Mouse (Mus musculus): ENCODE measurements at regions not wholly inside any gene's neighbourhood (a gene's known extent, or its start where the extent isn't known, plus 50 kb on each side); places are given as distances from the start of the nearest gene placed in this dataset.
"Not testable (repeated sequence)": the region's sequence is repeated elsewhere in the genome, so short reads cannot be mapped to it uniquely, and the experiment has no call there.

DNA sequence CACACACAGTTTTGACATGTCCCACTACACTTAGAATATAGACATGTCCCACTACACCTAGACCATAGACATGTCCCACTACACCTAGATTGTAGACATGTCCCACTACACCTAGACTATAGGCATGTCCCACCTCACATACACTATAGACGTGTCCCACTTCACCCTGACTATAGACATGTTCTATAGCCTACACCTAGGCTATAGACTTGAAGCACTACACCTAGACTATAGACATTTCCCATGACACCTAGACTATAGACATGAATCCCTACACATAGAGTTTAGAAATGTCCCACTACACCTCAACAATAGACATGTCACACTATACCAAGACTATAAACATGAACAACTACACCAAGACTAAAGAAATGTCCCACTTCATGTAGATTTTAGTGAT, 2580.9 kb downstream of the Gm37988 start:
- no peak for DNase-seq

DNA sequence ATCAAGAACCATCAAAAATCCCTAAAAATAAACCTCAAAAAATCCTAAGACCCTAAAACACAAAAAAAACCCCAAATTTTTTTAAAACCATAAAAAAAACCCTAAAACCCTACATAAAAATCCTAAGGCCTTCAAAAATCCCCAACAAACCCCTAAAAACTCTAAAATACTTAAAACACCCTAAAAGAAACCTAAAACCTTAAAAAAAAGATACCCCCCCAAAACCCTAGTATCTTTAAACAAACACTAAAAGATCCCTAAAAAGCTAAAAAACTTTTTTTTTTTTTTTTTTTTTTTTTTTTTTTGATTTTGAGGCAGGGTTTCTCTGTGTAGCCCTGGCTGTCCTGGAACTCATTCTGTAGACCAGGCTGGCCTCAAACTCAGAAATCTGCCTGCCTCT, 2585.8 kb downstream of the Gm37988 start:
- DNase-seq, result no peak

DNA sequence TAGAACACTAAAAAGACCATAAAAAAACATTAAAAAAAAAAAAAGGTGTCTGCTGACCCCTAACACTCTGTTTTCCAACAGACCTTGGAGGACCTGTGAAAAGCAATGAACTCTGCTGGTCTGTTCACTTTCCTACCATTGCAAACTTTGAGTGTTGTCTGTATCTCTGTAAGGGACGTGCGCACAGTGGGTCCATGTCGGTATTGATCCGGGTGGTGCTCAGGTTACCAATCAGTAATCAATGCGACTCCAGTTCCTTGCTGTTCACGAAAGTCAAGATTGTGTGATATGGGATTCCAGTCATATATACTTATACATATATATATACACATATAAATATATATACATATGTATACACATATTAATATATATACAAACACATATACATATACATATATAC, 2586.5 kb downstream of the Gm37988 start:
- DNase-seq, result no peak

DNA sequence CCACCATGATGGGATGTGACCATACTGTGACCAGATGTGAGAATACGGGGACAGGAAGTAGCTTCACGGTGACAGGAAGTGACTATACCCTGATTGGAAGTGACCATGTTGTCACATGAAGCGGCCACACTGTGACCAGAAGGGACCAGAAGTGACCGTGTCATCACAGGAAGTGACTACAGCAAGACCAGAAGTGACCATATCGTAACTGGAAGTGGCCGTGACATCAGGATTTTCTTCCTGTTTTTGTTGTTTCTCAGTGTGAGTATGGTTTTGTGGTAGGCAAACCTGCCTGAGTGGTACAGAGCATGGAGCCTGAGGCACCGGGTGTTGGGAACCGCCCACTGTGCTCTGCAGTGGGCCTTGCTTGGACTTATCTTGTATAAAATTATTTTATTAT, 2587.8 kb downstream of the Gm37988 start:
- no peak for DNase-seq

DNA sequence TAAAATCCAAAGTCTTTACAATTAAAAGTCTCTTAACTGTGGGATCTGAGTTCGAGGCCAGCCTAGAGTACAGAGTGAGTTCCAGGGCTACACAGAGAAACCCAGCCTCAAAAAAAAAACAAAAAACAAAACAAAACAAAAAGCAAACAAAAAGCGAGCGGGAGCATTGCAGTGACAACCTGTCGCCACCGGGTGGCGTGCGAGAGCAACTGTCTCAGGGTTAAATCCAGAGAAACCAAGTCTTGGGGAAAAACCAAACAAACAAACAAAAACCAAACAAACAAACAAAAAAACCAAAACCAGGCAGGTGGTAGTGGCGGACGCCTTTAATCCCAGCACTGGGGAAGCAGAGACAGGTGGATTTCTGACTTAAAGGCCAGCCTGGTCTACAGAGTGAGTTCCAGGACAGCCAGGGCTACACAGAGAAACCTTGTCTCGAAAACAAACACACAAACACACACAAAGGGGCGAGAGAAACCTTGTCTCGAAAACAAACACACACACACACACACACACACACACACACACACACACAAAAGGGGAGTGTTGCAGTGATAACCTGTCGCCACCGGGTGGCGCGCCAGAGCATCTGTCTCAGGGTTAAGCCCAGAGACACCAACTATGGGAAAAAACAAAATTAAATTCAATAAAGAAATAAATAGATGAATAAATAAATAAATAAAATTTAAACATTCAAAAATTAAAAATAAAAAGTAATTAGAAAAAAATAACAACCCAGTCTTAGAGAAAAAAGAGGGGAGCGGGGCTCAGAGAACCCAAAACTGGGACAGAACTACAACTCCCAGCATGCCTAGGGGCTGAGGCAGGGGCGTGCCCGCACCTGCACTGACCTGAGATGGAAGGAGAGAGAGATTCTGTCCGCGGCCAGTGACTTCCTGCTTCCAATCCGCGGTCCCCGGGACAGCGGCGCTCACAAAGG, 2589.4 kb downstream of the Gm37988 start:
- no peak for DNase-seq

DNA sequence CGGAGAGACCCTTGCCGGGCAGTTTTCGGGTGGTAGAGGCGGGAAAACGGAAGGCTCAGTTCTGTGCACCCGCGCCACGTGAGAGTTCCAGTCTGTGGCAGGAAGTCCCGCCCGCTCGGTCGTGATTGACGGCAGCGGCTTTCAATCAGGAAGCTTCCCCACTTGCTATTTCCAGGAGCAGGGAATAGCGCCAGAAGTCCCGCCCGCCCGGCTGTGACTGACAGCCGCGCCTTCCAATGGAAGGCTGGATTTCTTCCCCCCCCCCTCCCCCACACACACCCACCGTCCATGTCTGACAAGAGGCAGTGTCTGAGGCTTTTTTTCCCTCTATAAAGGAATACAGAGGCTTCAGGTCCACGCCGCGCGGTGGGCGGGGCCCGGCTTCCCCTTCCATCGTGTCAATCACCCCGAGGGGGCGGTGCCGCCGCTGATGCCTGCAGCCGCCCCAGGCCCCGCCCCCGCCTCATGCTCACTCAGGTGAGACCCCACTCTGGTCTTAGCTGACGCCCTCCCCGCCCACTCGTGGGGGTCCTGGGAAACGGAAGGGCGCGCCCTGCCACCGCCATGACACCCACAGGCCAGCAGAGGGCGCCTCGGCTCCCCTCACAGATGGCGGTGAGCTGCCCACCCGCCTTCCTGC, 2590.2 kb downstream of the Gm37988 start:
- DNase-seq, result peak; percentile 99

DNA sequence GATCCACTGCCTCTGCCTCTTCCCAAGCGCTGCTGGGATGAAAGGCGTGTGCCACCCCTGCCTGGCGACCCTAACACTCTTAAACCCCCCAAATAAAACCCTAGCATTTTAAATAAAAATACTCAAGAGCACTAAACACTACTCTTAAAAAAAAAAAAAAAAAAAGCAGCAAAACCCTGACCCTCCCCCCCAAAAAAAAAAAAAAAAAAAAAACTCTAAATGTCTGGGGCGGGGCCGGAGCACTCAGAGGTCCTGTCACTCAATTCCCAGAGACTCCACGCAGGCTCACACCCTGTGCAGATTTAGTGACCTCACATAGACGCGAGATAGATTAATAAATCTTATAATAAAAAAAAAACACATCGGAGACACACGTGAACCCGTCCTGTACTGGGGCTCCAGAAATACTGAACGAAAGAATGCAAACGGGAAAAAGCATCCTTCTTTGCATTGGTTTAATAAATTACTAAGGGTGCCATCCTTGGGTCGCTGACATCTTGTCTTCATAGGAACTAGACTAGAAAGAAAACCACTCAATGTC, 2591.1 kb downstream of the Gm37988 start:
- no peak for DNase-seq

DNA sequence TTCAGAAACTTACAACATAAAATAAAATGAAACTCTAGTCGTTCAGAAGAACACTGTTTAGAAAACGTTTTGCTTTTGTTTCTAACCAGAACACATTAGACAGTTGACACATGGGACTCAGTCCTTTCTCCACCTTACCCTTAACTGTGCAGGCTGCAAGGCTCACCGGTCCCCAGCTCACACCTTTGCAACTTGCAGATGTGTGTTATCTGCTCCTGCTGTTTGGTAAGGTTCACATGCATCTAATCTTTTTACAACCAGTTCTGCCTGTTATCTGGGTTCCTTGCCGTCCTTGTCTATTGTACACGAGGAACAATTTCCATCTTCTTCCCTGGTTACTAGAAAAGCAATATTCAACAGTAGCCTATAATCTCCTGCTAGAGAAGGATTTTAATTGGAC, 2598.0 kb downstream of the Gm37988 start:
- DNase-seq, result not testable (repeated sequence)

DNA sequence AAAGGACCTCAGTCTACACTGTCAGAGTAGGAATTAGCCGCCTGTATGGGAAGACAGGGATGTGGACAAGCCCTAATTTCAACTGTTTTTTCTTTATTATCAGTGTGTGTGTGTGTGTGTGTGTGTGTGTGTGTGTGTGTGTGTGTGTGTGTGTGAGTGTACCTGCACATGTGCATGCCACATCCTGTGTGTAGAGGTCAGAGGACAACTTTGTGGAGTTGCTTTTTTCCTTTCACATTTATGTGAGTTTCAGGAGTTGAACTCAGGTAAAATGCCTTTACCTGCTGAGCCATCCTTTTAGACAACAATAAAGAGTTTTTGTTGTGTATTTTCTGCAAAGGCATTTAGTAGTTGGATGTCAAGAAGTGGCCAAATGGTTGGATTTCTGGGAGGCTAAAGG, 2606.8 kb downstream of the Gm37988 start:
- no peak for DNase-seq

DNA sequence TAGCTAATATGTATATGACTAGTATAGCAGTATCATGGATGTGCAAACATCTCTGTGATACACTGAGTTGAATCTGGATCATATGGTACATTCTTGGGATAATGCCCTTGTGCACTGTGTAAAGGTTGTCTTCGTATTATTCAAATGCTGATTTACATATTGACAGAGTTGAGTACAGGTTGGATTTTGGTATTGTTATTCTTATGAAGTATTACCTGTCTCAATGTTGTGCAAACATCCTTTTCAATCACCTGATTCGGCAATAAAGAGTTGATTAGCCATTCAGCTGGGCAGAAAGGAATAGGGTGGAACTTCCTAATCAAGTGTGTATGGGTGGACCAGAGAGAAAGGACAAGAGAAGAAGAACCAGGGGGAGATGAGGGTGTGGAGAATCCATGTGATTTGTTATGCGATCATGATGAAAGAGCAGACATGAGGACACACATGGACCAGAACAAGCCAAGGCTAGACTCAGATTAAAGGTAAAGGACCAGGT, 2644.0 kb downstream of the Gm37988 start:
- DNase-seq, result no peak

DNA sequence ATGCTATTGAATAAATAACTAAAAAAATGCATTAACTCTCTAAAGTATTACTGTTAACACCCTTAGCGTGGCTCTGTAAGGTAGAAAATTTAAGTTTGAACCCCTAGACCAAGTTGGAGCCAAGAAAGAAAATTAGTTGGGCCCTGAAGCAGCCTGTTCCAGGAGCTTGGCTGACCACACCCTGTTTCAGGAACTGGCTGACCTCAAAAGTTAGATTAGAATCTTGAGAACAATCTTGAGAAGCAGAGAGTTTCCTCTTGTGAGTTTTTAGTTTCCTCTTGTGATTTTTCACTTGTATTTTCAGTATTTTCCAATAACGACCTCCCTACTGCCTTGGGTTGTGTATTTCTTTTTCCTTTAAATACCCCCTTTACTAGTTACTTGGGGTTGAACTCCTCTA, 2647.2 kb downstream of the Gm37988 start:
- DNase-seq, result no peak

DNA sequence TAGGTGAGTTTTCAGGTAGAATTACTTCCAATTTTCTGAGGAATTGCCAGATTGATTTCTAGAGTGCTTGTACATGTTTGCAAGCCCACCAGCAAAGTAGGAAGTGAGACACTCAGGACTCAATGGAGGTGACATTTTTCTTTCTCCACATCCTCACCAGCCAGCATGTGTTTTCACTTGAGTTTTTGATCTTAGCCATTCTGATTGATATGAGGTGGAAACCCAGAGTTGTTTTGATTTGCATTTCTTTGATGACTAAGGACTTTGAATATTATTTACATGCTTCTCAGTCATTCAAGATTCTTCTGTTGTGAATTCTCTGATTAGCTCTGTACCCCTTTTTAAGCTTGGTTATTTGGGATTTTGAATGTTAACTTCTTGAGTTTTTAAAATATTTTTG, 2650.2 kb downstream of the Gm37988 start:
- no peak for DNase-seq

DNA sequence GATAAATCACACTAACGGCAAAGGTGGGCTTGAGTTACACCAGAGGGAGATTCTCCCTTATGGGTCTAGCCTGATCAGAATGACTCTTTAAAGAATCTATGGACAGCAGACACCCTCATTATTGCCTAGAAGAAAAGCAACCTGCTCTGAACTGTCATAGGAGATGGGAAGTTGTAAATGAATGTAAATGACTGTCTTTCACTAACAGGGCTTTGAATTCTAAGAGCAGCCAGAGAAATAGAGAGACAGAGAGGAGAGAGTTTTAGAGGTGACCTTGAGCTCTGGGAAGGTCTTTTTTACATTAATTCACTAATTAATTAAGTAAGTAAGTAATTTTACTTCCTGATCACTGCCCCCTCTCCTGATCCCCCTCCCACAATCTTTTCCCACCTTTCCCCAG, 2686.4 kb downstream of the Gm37988 start:
- DNase-seq, result no peak

DNA sequence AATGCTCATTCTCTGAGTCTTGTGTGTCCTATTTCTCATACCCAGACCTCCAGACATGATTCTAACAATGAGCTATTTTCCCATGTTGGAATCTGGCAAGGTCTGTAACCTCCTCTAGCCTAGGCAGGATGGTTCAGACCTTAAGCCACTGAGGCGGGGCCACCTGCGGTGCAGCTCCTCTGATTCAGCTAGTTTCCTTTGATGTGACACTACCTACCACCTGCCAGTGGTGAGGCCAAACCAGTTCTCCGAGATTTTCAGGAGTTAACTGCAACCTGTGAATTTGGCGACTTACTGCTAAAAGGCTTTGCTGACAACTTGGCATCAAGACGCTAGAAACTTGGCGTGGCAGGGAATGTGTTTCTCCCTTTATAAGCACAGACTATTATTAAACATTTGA, 2691.3 kb downstream of the Gm37988 start:
- no peak for DNase-seq

DNA sequence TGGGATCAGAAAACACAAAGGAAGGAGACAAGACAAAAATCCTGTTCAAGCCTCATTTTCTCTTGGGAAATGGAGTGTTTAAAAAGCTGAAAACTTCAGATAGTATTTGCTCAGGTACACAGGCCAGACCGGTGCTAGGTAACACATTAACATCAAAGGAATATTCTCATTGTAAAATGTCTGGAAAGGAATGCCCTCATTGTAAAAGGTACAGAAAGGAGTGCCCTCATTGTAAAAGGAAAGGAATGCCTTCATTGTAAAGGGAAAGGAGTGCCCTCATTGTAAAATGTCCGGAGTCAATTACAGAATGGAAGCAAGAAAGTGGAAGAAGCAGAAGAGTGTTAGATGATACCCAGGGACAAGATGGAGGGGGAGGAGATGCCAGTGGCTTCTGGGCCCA, 2694.7 kb downstream of the Gm37988 start:
- no peak for DNase-seq

DNA sequence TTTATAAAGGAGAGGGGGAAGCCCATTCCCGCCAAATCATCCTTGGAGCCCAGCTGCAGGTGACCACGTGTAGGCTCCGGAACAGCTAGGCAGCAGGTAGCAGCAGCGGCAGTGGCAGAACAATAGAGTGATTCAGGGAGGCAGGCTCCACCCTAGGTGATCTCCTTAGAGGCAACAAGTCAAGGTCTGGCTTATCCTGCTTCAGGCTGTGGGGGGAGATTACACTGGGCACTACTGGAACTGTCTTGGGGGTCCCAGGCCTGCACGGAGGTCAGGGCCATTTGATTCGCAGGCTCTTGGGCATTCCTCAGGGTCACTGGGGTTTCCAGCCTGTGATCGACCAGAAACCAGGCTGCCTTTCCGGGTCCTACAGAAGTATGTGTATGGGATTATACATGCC, 2711.1 kb downstream of the Gm37988 start:
- no peak for DNase-seq

DNA sequence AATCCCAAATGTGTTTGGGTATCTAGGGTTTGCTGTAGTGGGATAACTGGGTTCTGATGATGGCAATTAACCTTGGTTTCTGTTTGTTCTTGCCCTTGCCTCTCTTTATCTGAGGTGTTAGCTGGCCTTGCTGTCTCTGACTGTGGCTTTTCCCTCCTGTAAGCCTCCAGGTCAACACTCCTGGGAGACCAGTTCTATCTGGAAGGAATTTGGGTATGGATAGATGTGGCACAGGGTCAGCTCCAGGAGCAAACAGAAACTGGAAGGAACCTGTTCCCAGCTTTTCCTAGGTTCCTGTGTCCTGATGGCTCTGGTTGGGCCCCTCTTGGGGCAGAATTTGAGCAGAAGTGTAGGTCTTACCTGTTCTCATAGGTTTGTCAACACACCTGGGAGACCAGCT, 2725.8 kb downstream of the Gm37988 start:
- DNase-seq, result no peak

DNA sequence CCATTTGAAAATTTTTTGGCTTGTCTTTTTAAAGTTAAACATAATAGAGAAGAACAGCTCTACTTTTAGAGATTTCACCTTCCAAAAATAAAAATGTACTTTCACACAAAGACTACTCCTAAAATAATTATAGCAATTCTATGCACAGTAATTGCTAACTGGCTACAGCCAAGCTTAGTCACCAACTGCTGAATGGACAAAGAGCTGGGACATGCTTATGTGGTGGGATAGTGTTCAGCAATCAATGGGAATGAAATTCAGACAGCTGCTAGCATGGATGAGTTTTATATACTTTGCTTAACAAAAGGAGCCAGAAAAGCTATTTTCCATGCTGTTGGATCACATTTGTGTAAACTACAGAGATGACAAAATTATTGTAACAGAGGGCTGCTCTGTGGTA, 2727.5 kb downstream of the Gm37988 start:
- no peak for DNase-seq

DNA sequence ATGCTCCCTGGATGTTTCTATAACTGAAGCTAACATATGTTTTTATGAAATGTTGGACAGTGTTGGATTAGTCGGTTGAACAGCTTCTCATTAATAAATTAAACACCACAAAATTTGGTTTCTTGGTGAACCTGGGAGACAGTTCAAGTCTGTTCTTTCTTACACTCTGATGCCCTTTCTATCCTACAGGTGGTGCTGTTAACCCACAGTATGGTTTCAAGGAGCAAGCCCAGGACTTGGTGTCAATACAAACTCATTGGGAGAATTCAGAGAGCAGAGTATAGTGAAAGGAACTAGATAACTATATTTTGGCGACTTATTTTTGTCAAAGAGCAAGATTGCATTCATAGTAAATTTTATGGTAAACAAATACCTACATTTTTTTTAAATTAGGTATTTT, 2735.8 kb downstream of the Gm37988 start:
- peak; percentile 15 for DNase-seq

DNA sequence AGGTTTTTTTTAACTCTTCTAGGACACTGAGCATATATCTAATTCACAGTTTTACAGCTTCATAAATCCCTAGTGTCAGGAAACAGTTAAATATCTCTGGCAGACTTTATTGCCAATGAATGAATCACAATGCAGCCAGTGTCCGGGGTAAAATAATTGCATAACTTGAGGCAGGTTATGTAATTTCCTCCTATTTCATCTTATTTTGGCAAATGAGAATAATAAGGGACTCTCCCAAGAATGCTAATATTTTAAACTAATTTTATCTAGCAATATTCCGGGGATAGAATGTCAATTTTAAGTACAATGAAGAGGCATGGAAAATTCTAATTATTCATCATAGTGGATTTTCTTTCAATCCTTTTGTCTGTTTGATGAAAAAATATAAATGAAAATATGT, 2740.6 kb downstream of the Gm37988 start:
- no peak for DNase-seq

DNA sequence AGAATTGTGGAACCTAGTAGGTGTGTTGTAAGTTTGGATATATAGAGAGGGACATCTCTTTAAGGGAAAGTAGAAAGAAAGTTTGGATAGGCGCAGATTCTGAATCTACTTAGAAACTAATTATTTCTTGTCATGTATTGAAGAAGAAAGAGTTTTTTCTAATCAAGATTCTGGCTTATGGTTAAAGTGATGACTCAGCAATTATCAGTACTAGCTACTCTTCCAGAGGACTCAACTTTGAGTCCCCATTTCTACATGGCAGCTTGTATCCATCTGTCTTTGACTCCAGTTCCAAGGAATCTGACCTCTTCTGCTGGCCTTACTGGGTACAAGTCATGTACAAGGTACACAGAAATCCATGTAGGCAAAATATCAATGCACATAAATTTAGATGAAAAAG, 2767.1 kb downstream of the Gm37988 start:
- DNase-seq, result no peak

DNA sequence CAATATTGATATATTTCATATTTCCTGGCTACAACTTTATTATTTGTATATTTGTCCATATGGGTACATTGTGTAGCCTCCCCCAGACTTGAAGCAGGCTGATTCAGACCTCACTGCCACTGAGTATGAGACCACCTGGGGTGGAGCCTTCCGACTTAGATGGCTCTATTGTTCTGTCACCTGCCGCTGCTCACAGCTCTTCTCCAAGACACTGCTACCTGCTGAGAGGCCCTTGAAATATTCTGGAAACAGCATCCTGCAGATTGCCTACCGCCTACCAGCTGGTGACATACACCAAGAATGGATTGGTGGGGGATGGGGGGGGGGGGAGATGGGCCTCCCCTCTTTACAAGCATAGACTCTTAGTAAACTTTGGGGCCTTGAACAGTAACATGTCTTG, 2778.7 kb downstream of the Gm37988 start:
- no peak for DNase-seq

DNA sequence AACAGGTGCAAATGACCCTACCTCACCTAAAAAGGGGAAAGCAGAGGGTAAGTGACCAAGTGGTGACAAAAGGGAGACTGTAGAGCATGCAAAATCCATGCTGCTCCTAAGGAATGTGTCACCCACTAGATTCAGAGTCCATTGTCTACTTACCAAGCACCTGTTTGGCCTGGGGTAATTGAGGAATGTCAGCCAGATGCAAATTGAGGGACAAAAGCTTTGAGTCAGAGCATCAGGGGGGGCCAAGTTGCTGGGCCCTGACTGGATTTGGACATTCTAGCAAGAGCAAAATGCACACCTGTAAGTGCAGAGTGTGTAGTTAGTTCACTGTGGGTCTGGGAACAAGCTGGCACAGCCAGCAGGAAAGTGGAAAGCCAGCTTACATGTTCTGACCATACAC, 2783.6 kb downstream of the Gm37988 start:
- DNase-seq, result no peak
